Mouse (Mus musculus) forebrain, embryonic 11.5 days (tissue): ENCODE results near the gene Mlana. TPM values are rescaled to one million over a fixed set of nuclear protein-coding genes. Genes with fewer than 3 reads are reported as not detected.

Experiments used
- ATAC-seq: fragments of 200-750 bp; cut with Nextera tagmentation; replicated peaks from 2 replicates; pipeline ENCODE4 v1.8.0; 2017; ENCODE audit warnings: moderate TSS enrichment; ENCODE audit not compliant: low FRiP score
- DNase-seq: peaks from one replicate; pipeline ENCODE4 v3.0.0-alpha.2; 2017; ENCODE audit warnings: low spot score
- H3K27ac ChIP-seq: fragments of 300-500 bp; sonication (generic); 2 replicates; pipeline ENCODE4 v1.5.1; 2014; ENCODE audit warnings: low read depth, low read length
- H3K27me3 ChIP-seq: fragments of 300-500 bp; sonication (generic); 2 replicates; pipeline ENCODE4 v1.6.1; 2014; ENCODE audit warnings: mild to moderate bottlenecking, low read length, mixed read lengths; ENCODE audit not compliant: control insufficient read depth, insufficient read depth
- H3K36me3 ChIP-seq: fragments of 300-500 bp; sonication (generic); 2 replicates; pipeline ENCODE4 v1.6.1; 2014; ENCODE audit warnings: mild to moderate bottlenecking, low read length, moderate library complexity, mixed read lengths; ENCODE audit not compliant: control insufficient read depth, insufficient read depth
- H3K4me1 ChIP-seq: fragments of 300-500 bp; sonication (generic); replicated peaks from 2 replicates; pipeline ENCODE4 v1.6.1; 2014; ENCODE audit warnings: low read length, mixed read lengths; ENCODE audit not compliant: control insufficient read depth, insufficient read depth
- H3K4me2 ChIP-seq: fragments of 300-500 bp; sonication (generic); 2 replicates; pipeline ENCODE4 v1.6.1; 2014; ENCODE audit warnings: low read depth, mild to moderate bottlenecking, low read length, moderate library complexity, mixed read lengths; ENCODE audit not compliant: severe bottlenecking
- H3K4me3 ChIP-seq: fragments of 300-500 bp; sonication (generic); 2 replicates; pipeline ENCODE4 v1.5.1; 2014; ENCODE audit warnings: low read depth, low read length
- H3K9ac ChIP-seq: fragments of 300-500 bp; sonication (generic); 2 replicates; pipeline ENCODE4 v1.6.1; 2014; ENCODE audit warnings: low read length
- H3K9me3 ChIP-seq: fragments of 300-500 bp; sonication (generic); 2 replicates; pipeline ENCODE4 v1.6.1; 2016; ENCODE audit warnings: low read length, mixed read lengths; ENCODE audit not compliant: control insufficient read depth
- WGBS: fragments of 180-500 bp; shearing (Covaris S2); extraction: QIAGEN DNeasy Blood & Tissue Kit; methylation state at CpG from one replicate; pipeline ENCODE4 v1.1.7; 2014; 5-methylcytosine and 5-hydroxymethylcytosine counted together
- polyA plus RNA-seq: library from polyadenylated mRNA; unstranded; fragments of >200 nt; fragmentation: Nextera tagmentation; extraction: Ambion mirVana; gene quantifications from 2 replicates; pipeline ENCODE4 v1.2.1, GENCODE M21; 2014

Mlana gene
- polyA plus RNA-seq, 1 experiment from 2014 or later: 0.36 TPM

GRCm38 (mm10) chr19:29658836-29659235 is 38.8 kb upstream of the Mlana start:
- ATAC-seq (no peak), DNase-seq (no peak)
- Histone ChIP-seq H3K9ac (no peak overlapping the region), H3K27me3 (no peaks in the 10 kb centered on the region), H3K36me3 (no peaks in the 10 kb centered on the region), H3K9me3 (no peaks in the 10 kb centered on the region), H3K4me2 (no peak overlapping the region), H3K4me3 (no peak overlapping the region), H3K4me1 (no peaks in the 10 kb centered on the region), H3K27ac (no peak overlapping the region)
- WGBS: 94% methylated on average over 4 of the region's 4 CpGs

DNA sequence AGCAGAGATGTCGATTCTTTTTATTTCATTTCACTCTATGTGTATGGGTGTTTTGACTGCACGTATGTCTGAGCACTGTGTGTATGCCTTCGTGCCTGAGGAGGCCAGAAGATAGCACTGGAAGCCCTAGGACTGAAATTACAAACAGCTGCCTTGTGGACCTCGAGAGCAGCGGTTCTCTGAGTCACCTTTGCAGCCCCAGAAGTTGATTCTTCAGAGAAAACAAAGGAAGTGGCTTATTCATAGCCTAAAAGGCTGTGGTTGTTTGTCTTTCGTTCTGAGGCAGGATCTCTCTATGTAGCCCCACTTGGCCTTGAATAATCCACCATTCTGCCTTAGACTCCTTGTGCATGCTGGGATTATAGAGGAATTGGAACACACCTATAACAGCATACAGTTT is 37.9 kb upstream of the Mlana start:
- no peaks in the 10 kb centered on the region for H3K27me3 ChIP-seq
- DNase-seq: no peak
- no peak for ATAC-seq
- no peaks in the 10 kb centered on the region for H3K4me1 ChIP-seq
- H3K36me3 ChIP-seq: no peaks in the 10 kb centered on the region
- H3K27ac ChIP-seq: no peak overlapping the region
- no peak overlapping the region for H3K4me3 ChIP-seq
- no peak overlapping the region for H3K4me2 ChIP-seq
- H3K9ac ChIP-seq: no peak overlapping the region
- 65% methylated on average over 6 of the region's 6 CpGs for WGBS
- H3K9me3 ChIP-seq: no peaks in the 10 kb centered on the region

- H3K27ac ChIP-seq: no peak overlapping the region
- no peak for ATAC-seq
- no peak overlapping the region for H3K4me2 ChIP-seq
- H3K9me3 ChIP-seq: no peaks in the 10 kb centered on the region
- DNase-seq: no peak
- H3K4me3 ChIP-seq: no peak overlapping the region
- H3K36me3 ChIP-seq: no peaks in the 10 kb centered on the region
- no peaks in the 10 kb centered on the region for H3K4me1 ChIP-seq
- H3K27me3 ChIP-seq: no peaks in the 10 kb centered on the region
- WGBS: 90% methylated on average over 10 of the region's 10 CpGs
- no peak overlapping the region for H3K9ac ChIP-seq
Observed at GRCm38 (mm10) chr19:29660835-29661764, 36.5 kb upstream of the Mlana start.

DNA sequence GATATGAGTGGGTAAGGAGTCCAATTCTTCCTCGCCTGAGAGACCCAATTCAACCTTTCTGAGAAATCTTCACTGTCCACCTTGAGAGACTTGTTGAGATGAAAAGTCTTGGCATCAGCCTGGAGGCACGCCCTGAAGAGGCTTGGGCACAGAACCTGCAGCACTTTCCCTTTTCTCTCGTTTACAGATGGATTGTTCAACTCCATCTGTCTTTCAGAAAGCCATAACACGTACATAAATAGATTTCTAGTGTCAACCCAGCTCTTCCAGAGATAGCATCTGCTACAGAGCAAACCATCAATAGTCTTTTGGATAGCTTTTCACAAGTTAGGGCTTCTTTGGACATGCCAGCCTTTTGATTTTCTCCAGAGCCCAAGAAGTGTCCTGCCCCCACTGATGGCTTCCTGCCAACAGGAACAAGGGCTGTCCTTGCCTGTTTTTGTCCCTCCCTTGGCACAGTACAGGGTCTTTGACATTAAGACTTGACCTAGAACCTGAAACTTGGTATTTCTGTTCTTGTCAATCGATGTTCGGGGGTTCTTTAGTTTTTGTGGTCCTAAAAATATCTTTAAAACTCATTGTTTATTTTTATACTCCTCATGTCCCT is 35.5 kb upstream of the Mlana start:
- Histone ChIP-seq H3K9ac (no peak overlapping the region), H3K4me3 (no peak overlapping the region), H3K4me1 (no peaks in the 10 kb centered on the region), H3K27me3 (no peaks in the 10 kb centered on the region), H3K4me2 (no peak overlapping the region), H3K36me3 (no peaks in the 10 kb centered on the region), H3K27ac (no peak overlapping the region), H3K9me3 (no peaks in the 10 kb centered on the region)
- ATAC-seq (no peak), DNase-seq (no peak)
- WGBS: 86% methylated on average over 6 of the region's 6 CpGs

DNA sequence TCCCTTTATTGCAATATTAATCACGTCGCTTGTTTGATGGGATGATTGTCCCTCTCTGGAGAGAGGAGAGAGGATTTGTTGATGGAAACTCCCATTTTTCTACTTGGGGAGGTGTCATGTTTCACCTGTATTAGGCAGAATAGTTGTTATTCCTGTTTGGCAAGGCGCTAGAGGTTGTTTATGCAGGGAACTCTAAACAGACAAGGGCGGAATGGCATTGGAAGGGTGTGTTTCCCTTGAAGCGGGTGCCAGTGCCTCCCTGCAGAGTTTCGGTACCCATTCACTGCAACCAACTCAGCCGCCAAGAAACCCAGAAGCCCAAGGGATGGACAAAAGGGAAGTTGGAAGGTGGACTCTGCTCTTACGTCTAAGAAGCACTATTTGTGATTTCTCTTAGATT is 33.8 kb upstream of the Mlana start:
- no peak overlapping the region for H3K4me3 ChIP-seq
- H3K4me2 ChIP-seq: no peak overlapping the region
- no peaks in the 10 kb centered on the region for H3K4me1 ChIP-seq
- H3K27me3 ChIP-seq: no peaks in the 10 kb centered on the region
- H3K9me3 ChIP-seq: no peaks in the 10 kb centered on the region
- 73% methylated on average over 8 of the region's 8 CpGs for WGBS
- no peak overlapping the region for H3K9ac ChIP-seq
- no peak overlapping the region for H3K27ac ChIP-seq
- no peaks in the 10 kb centered on the region for H3K36me3 ChIP-seq
- ATAC-seq: no peak
- DNase-seq: no peak

GRCm38 (mm10) chr19:29664934-29665333 is 32.7 kb upstream of the Mlana start:
- Histone ChIP-seq H3K36me3 (no peaks in the 10 kb centered on the region), H3K27ac (no peak overlapping the region), H3K9ac (no peak overlapping the region), H3K4me3 (no peak overlapping the region), H3K9me3 (no peaks in the 10 kb centered on the region), H3K27me3 (no peaks in the 10 kb centered on the region), H3K4me2 (no peak overlapping the region), H3K4me1 (no peaks in the 10 kb centered on the region)
- WGBS: 84% methylated on average over 5 of the region's 5 CpGs
- ATAC-seq (no peak), DNase-seq (no peak)

DNA sequence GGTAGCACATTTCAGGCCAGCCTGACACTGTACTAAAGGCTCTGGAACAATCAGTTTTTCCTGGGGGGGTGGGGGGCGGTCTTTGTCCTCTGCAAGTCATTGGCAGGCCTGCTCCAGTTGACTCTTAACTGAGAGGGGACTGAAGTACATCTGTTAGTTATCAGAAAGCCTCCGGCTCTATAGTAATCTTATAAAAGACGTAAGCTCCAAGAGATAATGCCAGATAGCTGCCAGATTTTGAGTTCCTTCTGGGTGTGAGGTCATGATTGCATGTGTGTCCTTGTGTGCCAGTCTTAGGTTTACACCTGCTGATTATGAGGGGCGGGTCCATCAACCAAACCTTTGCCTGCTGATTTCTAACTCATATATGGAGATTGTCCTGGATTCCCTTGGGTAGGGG is 31.5 kb upstream of the Mlana start:
- H3K4me2 ChIP-seq: no peak overlapping the region
- no peak overlapping the region for H3K4me3 ChIP-seq
- no peak for DNase-seq
- no peak overlapping the region for H3K9ac ChIP-seq
- WGBS: 81% methylated on average over 4 of the region's 4 CpGs
- no peak for ATAC-seq
- no peaks in the 10 kb centered on the region for H3K27me3 ChIP-seq
- no peaks in the 10 kb centered on the region for H3K9me3 ChIP-seq
- H3K4me1 ChIP-seq: no peaks in the 10 kb centered on the region
- no peak overlapping the region for H3K27ac ChIP-seq
- H3K36me3 ChIP-seq: no peaks in the 10 kb centered on the region

- Histone ChIP-seq H3K27ac (no peak overlapping the region), H3K4me3 (no peak overlapping the region), H3K36me3 (no peaks in the 10 kb centered on the region), H3K9me3 (no peaks in the 10 kb centered on the region), H3K27me3 (no peaks in the 10 kb centered on the region), H3K9ac (no peak overlapping the region), H3K4me1 (no peaks in the 10 kb centered on the region), H3K4me2 (no peak overlapping the region)
- 85% methylated on average over 5 of the region's 5 CpGs for WGBS
- no peak for ATAC-seq
- DNase-seq: no peak
Observed at GRCm38 (mm10) chr19:29666965-29667594, 30.5 kb upstream of the Mlana start.
